Mouse (Mus musculus): ENCODE data around the gene Sgpp1. TPM values are rescaled to one million over a fixed set of nuclear protein-coding genes. Genes with fewer than 3 reads are reported as not detected.
"Not testable (repeated sequence)": the region's sequence is repeated elsewhere in the genome, so short reads cannot be mapped to it uniquely, and the experiment has no call there.

The Sgpp1 gene
- total RNA-seq, 4 experiments from 2014 or later: 30.8 to 34.6 (median 32.8) TPM

DNA sequence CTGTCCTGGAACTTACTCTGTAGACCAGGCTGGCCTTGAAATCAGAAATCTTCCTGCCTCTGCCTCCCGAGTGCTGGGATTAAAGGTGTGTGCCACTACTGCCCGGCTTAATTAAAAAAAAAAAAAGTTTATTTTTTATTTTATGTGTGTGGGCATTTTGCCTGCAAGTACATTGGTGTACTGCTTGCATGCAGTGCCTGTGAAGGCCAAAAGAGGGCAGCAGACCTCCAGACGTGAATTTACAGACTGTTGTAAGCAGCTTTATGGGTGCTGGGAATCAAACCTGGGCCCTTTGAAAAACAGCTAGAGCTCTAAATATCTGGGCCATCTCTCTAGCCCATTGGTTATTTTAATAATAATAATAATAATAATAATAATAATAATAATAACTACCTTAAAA, 36.8 kb downstream of the Sgpp1 start:
- no peak for DNase-seq (ENCODE audit: low spot score in 2 of 2)

DNA sequence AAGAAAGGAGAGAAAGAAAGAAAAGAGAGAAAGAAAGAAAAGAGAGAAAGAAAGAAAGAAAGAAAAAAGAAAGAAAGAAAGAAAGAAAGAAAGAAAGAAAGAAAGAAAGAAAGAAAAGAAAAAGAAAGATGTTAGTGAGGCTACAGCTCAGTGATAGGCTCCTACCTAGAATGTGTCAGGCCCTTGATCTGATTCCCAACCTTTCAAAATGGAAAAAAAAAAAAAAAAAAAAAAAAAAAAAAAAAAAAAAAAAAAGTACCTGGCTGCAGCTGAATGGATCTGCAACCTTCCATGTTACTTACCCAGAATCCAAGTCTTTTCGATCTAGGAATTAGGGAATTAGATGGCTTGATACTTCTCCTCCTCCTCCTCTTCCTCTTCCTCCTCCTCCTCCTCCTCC, 39.7 kb downstream of the Sgpp1 start:
- not testable (repeated sequence) for DNase-seq (ENCODE audit: low spot score in 2 of 2)

DNA sequence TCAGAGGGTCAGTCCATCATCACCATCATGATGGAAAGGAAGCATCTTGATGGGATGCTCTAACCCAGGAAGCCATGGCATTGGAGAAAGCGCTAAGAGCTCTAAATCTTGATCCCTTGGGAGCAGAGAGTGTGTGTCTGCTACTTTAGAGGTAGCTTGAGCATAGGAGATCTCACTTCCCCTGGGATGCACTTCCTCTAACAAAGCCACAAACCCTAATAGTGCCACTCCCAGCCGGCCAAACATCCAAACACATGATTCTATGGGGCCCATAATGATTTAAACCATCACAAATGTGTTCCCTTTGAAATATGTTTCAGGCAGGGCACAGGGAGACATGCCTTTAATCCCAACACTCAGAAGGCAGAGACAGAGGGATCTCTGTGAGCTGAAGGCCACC, 46.5 kb downstream of the Sgpp1 start:
- DNase-seq (ENCODE audit: low spot score in 2 of 2): no peak

DNA sequence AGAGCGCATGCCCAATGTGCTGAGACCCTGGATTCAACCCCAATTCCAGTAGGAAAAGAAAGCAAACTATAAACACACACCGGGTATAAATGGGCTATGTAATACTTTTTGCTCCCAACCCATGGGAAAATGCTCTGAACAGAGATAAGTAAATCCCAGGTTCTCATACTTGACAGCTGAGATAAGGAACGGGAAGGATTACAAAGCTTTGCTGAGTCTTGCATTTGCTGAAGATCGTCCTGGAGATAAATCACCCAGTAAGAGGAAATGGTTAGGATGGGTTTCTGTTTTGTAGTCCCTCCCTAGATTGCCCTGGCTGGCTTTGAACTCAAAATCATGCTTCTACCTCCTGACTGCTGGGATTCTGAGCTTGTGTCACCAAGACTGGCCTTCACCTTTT, 48.2 kb downstream of the Sgpp1 start:
- DNase-seq (ENCODE audit: low spot score in 2 of 2): no peak

DNA sequence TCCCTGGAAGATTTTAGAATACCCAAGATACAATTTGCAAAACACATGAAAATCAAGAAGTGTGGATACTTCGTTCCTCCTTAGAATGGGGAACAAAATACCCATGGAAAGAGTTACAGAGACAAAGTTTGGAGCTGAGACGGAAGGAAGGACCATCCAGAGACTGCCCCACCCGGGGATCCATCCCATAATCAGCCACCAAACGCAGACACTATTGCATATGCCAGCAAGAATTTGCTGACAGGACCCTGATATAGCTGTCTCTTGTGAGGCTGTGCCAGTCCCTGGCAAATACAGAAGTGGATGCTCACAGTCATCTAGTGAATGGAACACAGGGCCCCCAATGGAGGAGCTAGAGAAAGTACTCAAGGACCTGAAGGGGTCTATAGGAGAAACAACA, 51.5 kb downstream of the Sgpp1 start:
- DNase-seq (ENCODE audit: low spot score in 2 of 2): not testable (repeated sequence)

DNA sequence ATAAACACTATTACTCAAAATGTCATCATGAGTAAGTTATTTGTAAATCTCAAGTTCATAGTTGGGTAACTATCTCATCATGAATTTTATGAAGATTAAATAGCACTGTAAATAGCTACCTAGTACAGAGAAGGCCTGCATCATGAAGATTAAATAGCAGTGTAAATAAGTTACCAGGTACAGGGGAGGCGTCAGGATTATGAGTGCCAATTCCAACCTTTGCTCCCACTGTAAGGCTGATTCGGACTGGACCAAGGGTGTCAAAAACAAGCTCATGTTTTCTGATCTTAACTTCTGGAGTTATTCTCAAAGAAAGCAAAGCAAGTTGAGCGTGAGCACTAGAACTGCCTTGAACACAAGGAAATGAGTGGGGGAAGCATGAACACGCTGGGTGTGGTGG, 51.9 kb downstream of the Sgpp1 start:
- DNase-seq (ENCODE audit: low spot score in 2 of 2): no peak

DNA sequence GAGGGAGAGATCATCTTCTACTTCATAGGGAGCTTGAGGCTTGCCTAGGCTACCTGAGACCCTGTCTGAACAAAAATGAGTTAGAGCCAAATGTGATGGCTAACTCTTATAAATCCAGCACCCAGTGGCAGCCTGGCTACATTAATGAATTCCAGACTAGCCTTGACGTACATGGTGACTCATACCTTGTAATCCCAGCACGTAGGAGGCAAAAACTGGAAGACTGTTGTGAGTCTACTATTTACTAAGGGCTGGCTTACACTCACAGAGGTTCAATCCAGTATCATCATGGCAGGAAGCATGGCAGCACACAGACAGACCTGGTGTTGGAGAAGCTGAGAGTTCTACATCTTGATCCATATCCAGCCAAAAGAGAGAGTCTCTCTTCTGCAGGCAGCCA, 52.7 kb downstream of the Sgpp1 start:
- no peak for DNase-seq (ENCODE audit: low spot score in 2 of 2)

DNA sequence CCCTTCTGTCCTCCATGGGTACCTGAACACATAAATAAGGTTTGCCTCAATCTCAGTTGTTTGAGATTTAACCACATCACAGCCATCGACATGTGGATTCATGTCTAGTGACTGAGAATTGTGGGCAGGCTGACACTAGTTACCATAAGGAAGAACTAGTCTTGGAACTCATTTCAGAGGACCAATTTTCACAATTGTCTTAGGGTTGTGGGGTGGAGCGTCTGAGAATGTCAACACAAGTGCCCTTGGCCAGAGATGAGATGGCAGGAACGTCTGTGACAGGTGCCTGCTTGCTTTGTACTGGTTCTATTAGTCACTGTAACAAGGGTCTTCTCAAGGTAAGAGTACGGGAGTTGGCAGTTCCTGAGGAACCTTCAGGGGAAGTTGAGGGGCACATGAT, 54.4 kb downstream of the Sgpp1 start:
- no peak for DNase-seq (ENCODE audit: low spot score in 2 of 2)

DNA sequence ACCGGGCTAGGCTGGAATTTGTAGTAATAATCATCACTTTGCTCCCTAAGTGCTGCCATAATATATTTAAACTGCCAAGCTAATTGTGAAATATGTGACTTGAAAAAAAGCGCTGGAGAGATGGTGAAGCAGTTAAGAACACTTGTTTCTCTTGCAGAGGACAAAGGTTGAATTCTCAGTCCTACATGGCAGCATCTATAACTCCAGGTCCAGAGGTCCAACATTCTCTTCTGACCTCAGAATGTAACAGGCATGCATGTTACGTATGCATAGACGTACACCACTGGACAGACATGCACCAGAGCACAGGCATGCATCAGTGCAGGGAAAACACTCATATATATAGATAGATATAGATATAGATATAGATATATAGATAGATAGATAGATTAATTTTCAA, 57.1 kb downstream of the Sgpp1 start:
- no peak for DNase-seq (ENCODE audit: low spot score in 2 of 2)

DNA sequence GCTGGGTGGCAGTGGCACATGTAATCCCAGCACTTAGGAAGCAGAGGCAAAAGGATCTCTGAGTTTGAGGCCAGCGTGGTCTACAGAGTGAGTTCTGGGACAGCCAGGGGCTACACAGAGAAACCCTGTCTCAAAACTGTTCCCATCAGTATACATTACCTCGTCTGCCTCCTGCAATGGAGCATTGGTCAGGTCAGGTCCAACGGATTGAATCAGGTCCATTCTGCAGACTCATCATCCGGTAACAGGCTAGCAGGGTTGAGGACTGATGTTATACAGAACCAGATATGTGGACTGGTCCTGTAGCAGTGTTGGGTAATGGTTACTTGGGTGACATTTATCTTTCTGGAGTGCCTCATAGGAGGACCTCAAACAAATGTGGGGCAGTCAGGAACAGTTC, 62.9 kb downstream of the Sgpp1 start:
- DNase-seq (ENCODE audit: low spot score in 2 of 2): no peak

DNA sequence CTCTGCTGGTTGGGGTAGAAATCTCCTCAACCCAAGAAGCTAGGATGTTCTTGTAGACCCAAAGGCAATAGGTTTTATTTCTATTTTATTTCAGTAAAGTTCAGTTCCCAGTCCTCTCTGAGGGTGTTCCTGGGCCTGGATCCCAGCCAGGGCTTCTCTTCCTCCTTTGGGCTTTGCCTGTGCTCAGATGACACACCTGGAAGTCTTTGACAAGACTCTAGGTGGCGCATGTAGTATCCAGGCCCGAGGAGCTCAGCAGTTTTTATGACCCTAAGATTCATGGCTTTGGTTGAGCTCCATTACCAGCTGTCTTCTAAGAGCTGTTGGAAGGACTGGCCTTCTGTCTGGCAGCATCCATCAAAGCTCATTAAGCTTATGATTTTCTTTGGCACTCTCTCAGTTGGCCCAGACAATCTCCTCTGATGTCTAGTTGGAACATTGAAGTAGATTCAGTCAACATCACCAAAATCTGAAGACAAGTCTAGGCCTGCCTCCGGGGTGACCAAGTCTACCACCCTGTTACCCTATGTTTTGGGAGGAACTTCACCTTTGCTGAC, 63.7 kb downstream of the Sgpp1 start:
- no peak for DNase-seq (ENCODE audit: low spot score in 2 of 2)

DNA sequence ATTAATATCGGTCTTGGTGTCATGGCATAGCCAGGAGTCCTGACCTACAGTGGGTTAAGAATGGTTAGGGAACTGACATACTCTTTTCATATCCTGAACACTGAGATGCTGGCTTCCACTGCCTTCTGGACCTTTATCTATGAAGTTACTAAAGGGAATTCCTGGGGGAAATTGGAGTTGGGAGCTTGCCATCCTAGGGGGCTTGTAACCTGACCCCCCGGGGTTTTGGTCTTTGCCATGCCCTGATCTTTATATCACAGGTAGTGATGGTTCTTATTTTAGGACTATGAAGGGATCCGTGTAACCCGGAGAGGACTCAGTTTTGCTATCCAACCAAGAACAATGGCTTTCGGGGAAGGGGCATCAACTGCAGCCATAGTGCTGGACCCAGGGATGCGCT, 64.9 kb downstream of the Sgpp1 start:
- DNase-seq (ENCODE audit: low spot score in 2 of 2): no peak

DNA sequence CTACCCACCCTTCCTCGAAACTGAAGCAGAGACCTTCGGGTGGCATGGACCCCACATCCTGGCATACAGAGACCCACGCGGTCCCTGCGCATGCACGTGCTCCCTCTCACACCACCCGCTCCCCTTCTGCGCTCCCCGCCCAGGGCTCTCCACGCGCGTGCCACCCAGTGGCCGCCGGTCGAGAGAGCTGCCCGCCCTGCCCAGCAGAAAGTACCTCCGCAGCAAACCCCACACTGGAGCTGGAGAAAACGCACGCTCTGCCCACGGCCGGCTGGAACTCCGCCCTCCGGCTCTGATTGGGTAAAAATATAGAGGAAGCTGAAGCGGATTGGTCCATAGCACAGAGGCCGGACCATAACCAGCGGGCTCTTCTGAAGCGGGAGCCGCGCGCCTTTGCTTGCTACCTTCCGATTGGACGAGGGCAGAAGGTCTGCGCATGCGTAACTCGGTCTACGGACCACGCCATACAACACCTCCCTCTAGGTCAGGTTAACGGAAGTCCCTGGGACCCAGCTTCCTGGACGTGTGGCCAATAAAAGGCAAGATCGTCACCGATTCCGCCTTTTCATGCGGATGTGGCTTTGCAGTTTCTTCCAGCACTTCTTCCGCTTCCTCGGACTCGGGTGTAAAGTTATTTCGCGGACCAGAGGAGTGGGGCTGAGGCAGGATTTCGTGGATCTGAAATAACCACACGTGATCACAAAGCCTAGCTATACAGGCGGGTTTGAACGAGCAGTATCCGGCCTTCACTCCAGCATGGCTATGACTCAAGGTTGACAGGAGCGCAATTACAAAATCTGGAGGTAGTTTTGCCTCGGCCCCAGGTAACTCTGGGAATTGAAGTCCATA, 66.0 kb downstream of the Sgpp1 start, which contains the start of gene Wdr89:
Gene Wdr89 (minus strand): TSS at position 280 of the 849 bp plus-strand sequence.
- DNase-seq (ENCODE audit: low spot score in 2 of 2): peak; percentile 90 to 100

DNA sequence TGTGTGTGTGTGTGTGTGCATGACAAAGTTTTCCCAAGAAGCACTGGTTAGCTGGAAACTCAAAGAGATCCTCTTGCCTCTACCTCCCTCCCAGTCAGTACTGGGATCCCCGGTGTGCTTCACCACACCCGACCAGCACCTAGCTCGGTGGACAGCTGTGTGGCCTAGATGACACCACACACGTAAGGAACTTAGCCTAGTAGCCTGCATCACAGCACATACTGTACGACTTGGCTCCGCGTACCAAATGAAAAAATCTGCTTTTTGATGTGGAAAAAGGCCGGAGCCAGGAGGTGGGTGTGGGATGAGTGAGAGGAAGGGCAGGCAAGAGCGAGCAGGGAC, 66.6 kb downstream of the Sgpp1 start:
- DNase-seq (ENCODE audit: low spot score in 2 of 2): no peak

DNA sequence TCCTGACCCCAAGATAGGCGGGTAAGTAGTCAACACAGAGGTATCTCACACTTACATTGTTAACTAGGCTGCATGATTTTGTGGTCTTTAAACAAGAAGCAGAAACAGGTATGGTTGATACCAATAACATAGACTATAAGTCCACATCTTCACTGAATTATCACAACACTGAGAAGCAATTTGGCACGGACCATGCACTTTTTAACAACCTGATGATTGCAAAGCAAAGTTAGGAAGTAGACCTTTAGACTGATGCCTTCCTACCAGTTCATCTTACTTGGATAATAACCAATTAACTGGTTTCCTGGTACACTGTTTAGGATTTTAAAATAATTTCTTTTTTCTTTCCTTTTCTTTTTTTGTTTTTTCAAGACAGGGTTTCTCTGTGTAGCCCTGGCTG, 67.3 kb downstream of the Sgpp1 start:
- DNase-seq (ENCODE audit: low spot score in 2 of 2): no peak

DNA sequence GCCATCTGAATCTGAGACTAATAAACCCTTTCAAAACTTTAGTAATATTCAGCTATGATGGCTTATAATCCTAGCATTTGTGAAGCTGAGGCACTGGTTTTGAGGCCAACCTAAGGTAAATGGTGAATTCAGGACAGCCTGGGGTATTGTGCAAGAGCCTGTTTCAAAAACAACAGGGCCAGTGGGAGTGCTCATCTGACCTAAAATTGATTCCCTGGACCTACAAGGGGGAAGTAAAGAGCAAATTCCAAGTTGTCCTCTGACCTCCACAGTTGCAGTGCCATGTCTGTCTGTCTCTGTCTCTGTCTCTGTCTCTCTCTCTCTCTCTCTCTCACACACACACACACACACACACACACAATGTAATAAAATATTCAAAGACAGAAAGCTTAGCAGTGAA, 68.6 kb downstream of the Sgpp1 start:
- DNase-seq (ENCODE audit: low spot score in 2 of 2): no peak

DNA sequence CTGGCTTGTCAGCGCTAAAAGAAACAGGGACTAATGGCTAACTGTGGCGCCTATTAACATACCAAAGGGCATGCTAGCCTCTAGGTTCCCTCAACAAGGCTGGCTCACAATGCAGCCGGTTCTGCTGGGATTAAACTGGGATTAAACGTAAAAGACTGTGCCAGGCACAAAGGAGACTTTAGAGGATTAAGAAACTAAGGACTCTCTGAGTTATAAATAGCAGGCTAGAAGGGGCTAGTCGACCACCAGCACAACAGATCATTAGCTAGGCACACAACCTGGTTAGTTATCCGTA, 71.1 kb downstream of the Sgpp1 start:
- no peak for DNase-seq (ENCODE audit: low spot score in 2 of 2)

Other genes with a start within 250 kb of the Sgpp1 start
- gene Ppp2r5e, start 139.5 kb downstream of the Sgpp1 start, total RNA-seq (2022): 10 to 100 TPM; 69.1 to 74.0 (median 73.5) TPM
- 1 to 10 TPM; 2.6 to 4.1 (median 3.5) TPM for gene Wdr89, start 66.2 kb downstream of the Sgpp1 start, total RNA-seq (2022)
- gene Syne2, start 82.4 kb upstream of the Sgpp1 start, total RNA-seq (2022): 10 to 100 TPM; 23.1 to 27.7 (median 25.7) TPM

Measured in left cerebral cortex, adult 8-10 months (tissue).